Mouse (Mus musculus) olfactory bulb, adult 2 months (tissue): ENCODE data around the gene Dcun1d4.

ENCODE experiments used
- CTCF ChIP-seq: fragments of 200-500 bp; IDR thresholded peaks from 2 replicates; pipeline ENCODE4 v1.5.1; 2012; ENCODE audit warnings: low read depth, mild to moderate bottlenecking, low read length, moderate library complexity; ENCODE audit not compliant: insufficient read depth
- POLR2A ChIP-seq: fragments of 200-500 bp; IDR thresholded peaks from 2 replicates; pipeline ENCODE4 v1.6.1; 2012; ENCODE audit warnings: mild to moderate bottlenecking, low read depth, low read length, moderate library complexity; ENCODE audit not compliant: insufficient read depth

- TF ChIP-seq CTCF (no peak), POLR2A (no peak)
Observed at GRCm38 (mm10) chr5:73599991-73600390, 119.2 kb downstream of the Dcun1d4 start.
